ENCODE assay signal across 19 mouse cellular contexts in the genomic region with DNA sequence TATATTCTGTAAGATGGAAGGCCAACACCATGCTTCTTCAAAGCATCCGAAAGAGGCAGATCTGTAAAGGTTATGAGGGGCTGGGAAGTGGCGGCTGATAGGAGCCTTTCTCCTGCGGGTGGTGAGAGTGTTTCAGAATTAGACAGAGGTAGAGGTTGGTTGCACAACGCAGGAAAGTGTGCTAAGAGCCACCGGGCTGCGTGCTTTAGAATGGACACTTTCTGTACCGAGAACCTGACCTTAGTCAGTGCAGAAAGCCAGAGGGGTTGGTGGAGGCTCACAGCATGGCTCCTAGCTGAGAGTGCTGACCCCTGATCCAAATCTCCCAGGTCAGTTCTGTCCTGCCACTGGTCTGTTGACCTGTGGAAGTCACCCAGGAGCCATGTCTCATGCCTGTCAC.
A peak's percentile ranks its signal among the peaks of the same experiment; 100 is the strongest.
DNase-seq lines count a peak whose midpoint lies in the region; ATAC-seq lines count a peak whose summit lies in the region.
"Had no signal": no experiment of that assay in that cellular context is flagged by ENCODE, and none has a peak within 500 bp of the region (broad histone marks: within the 10 kb centered on the region; RNA-seq: fewer than 3 reads in every experiment).

No protein-coding gene starts in this region.

- 29% methylated on average over 7 of the region's 7 CpGs for WGBS in liver, embryonic 16.5 days (ENCODE audit: insufficient replicate concordance)

- no peaks in the 10 kb centered on the region for H3K36me3 ChIP-seq in liver, embryonic 16.5 days (ENCODE audit: control insufficient read depth, insufficient read depth)
- H3K36me3 ChIP-seq: G1E; hindbrain, embryonic 15.5 days; intestine, embryonic 15.5 days; lung, embryonic 15.5 days; midbrain, embryonic 12.5 days; neural tube, embryonic 13.5 days had no signal

- no peak overlapping the region for H3K4me2 ChIP-seq in liver, embryonic 16.5 days (ENCODE audit: low read depth, low read length)
- H3K4me2 ChIP-seq: hindbrain, embryonic 15.5 days; intestine, embryonic 15.5 days; lung, embryonic 15.5 days; midbrain, embryonic 12.5 days; neural tube, embryonic 13.5 days had no signal

- H3K9ac ChIP-seq in liver, embryonic 16.5 days (ENCODE audit: low read depth, low read length), result no peak overlapping the region
- H3K9ac ChIP-seq: hindbrain, embryonic 15.5 days; intestine, embryonic 15.5 days; lung, embryonic 15.5 days; midbrain, embryonic 12.5 days; neural tube, embryonic 13.5 days had no signal

- no peak overlapping the region for H3K4me3 ChIP-seq in liver, embryonic 16.5 days (ENCODE audit: low read depth, low read length)
- H3K4me3 ChIP-seq: hindbrain, embryonic 15.5 days; intestine, embryonic 15.5 days; lung, embryonic 15.5 days; midbrain, embryonic 12.5 days; neural tube, embryonic 13.5 days had no signal

- ATAC-seq in liver, embryonic 16.5 days (ENCODE audit: low read depth), result no peak
- ATAC-seq in monocyte, adult 5-6 weeks (replicated peaks; ENCODE audit: insufficient number of reproducible peaks, low FRiP score, low TSS enrichment, poor library complexity, severe bottlenecking), result no peak
- no peak for ATAC-seq in megakaryocyte-erythroid progenitor cell, adult 5-6 weeks (replicated peaks; ENCODE audit: low FRiP score, low TSS enrichment, poor library complexity, severe bottlenecking)
- ATAC-seq: intestine, embryonic 15.5 days had no signal

- DNase-seq in adrenal gland, postnatal 14 days, result peak; percentile 41
- DNase-seq in adrenal gland, postnatal 25 days, result no peak
- peak; percentile 32 for DNase-seq in lung, postnatal 25 days (ENCODE audit: low spot score)
- DNase-seq in lung, postnatal 10 days, result no peak
- DNase-seq: cerebellum, adult 11-12 months; cerebellum, postnatal 25 days; heart, adult 18-20 months; heart, postnatal 4 days; kidney, postnatal 4 days; thymus, postnatal 25 days had no signal

- H3K27me3 ChIP-seq in liver, embryonic 16.5 days (ENCODE audit: control insufficient read depth, insufficient read depth, low read depth, low read length), result no peaks in the 10 kb centered on the region
- H3K27me3 ChIP-seq: intestine, embryonic 15.5 days; lung, embryonic 15.5 days had no signal

- no peaks in the 10 kb centered on the region for H3K9me3 ChIP-seq in liver, embryonic 16.5 days (replicated peaks; ENCODE audit: control insufficient read depth, low read length)
- H3K9me3 ChIP-seq: hindbrain, embryonic 15.5 days; intestine, embryonic 15.5 days; lung, embryonic 15.5 days; midbrain, embryonic 12.5 days; neural tube, embryonic 13.5 days had no signal

- H3K4me1 ChIP-seq in liver, embryonic 16.5 days (ENCODE audit: control insufficient read depth, low read depth, low read length), result peaks cover 2% of the 10 kb centered on the region

- peak overlapping the region; percentile 68 for H3K27ac ChIP-seq in liver, embryonic 16.5 days (ENCODE audit: low read length)
- H3K27ac ChIP-seq: hindbrain, embryonic 15.5 days; intestine, embryonic 15.5 days; lung, embryonic 15.5 days; midbrain, embryonic 12.5 days; neural tube, embryonic 13.5 days had no signal

Comparison
In these comparisons a context has a peak if more than half of its experiments do, and no peak if none do; other contexts are left out.
1. DNase-seq: peak in adrenal gland, postnatal 14 days (single experiment) and lung, postnatal 25 days (single experiment); none in adrenal gland, postnatal 25 days (single experiment) and lung, postnatal 10 days (single experiment).